Mouse (Mus musculus): ENCODE results near the gene Furin. TPM values are rescaled to one million over a fixed set of nuclear protein-coding genes. Genes with fewer than 3 reads are reported as not detected.
A peak's percentile ranks its signal among the peaks of the same experiment; 100 is the strongest.

The Furin gene
- polyA plus RNA-seq, 1 experiment, result 8.3 TPM

GRCm38 (mm10) chr7:80372667-80373066 lies 32.6 kb downstream of the Furin start:
- peaks cover 6% of the 10 kb centered on the region for H3K4me1 ChIP-seq (ENCODE audit: control insufficient read depth, insufficient read depth, low read length)
- H3K36me3 ChIP-seq (ENCODE audit: control insufficient read depth, insufficient read depth, low read length), result no peaks in the 10 kb centered on the region
- no peak overlapping the region for H3K27ac ChIP-seq (ENCODE audit: control insufficient read depth, insufficient read depth, low read depth, low read length)
- TF ChIP-seq CTCF (IDR thresholded peaks at IDR 0.05; ENCODE audit: control insufficient read depth, insufficient read depth, insufficient replicate concordance, low read depth, low read length) (no peak), POLR2A (IDR thresholded peaks at IDR 0.05; ENCODE audit: control insufficient read depth, low read depth, low read length) (no peak)
- no peak overlapping the region for H3K4me3 ChIP-seq (ENCODE audit: control insufficient read depth, low read depth, low read length)
- no peaks in the 10 kb centered on the region for H3K27me3 ChIP-seq (ENCODE audit: control insufficient read depth, insufficient read depth, low read length)

- TF ChIP-seq CTCF (IDR thresholded peaks at IDR 0.05; ENCODE audit: control insufficient read depth, insufficient read depth, insufficient replicate concordance, low read depth, low read length), result no peak
- no peak overlapping the region for H3K27ac ChIP-seq (ENCODE audit: control insufficient read depth, insufficient read depth, low read depth, low read length)
- no peak overlapping the region for H3K4me3 ChIP-seq (ENCODE audit: control insufficient read depth, low read depth, low read length)
- no peaks in the 10 kb centered on the region for H3K36me3 ChIP-seq (ENCODE audit: control insufficient read depth, insufficient read depth, low read length)
- peaks cover 5% of the 10 kb centered on the region for H3K4me1 ChIP-seq (ENCODE audit: control insufficient read depth, insufficient read depth, low read length)
- H3K27me3 ChIP-seq (ENCODE audit: control insufficient read depth, insufficient read depth, low read length), result no peaks in the 10 kb centered on the region
These were observed 33.1 kb downstream of the Furin start for GRCm38 (mm10) chr7:80372166-80372565.

GRCm38 (mm10) chr7:80371041-80371751 lies 34.0 kb downstream of the Furin start, which contains the start of gene Man2a2:
Gene Man2a2 (minus strand): TSS chr7:80371375.
- Histone ChIP-seq H3K27me3 (ENCODE audit: control insufficient read depth, insufficient read depth, low read length) (no peaks in the 10 kb centered on the region), H3K4me1 (ENCODE audit: control insufficient read depth, insufficient read depth, low read length) (peaks cover 5% of the 10 kb centered on the region), H3K27ac (ENCODE audit: control insufficient read depth, insufficient read depth, low read depth, low read length) (peak within 1 kb of the TSS; percentile 92), H3K36me3 (ENCODE audit: control insufficient read depth, insufficient read depth, low read length) (peaks cover 4% of the 10 kb centered on the region), H3K4me3 (ENCODE audit: control insufficient read depth, low read depth, low read length) (peak within 1 kb of the TSS; percentile 96)
- 0 out of 2 replicates have a peak, but pooled peaks have one; percentile 11 for TF ChIP-seq CTCF (IDR thresholded peaks at IDR 0.05; ENCODE audit: control insufficient read depth, insufficient read depth, insufficient replicate concordance, low read depth, low read length)
- TF ChIP-seq POLR2A (IDR thresholded peaks at IDR 0.05; ENCODE audit: control insufficient read depth, low read depth, low read length), result no peak

GRCm38 (mm10) chr7:80370649-80371040 lies 34.6 kb downstream of the Furin start:
- peak; percentile 49; the same call in 1 of the 2 replicates for TF ChIP-seq POLR2A (IDR thresholded peaks at IDR 0.05; ENCODE audit: control insufficient read depth, low read depth, low read length)
- TF ChIP-seq CTCF (IDR thresholded peaks at IDR 0.05; ENCODE audit: control insufficient read depth, insufficient read depth, insufficient replicate concordance, low read depth, low read length), result no peak
- peak overlapping the region; percentile 92 for H3K27ac ChIP-seq (ENCODE audit: control insufficient read depth, insufficient read depth, low read depth, low read length)
- peaks cover 7% of the 10 kb centered on the region for H3K4me1 ChIP-seq (ENCODE audit: control insufficient read depth, insufficient read depth, low read length)
- peak overlapping the region; percentile 96 for H3K4me3 ChIP-seq (ENCODE audit: control insufficient read depth, low read depth, low read length)
- H3K36me3 ChIP-seq (ENCODE audit: control insufficient read depth, insufficient read depth, low read length), result peaks cover 5% of the 10 kb centered on the region
- H3K27me3 ChIP-seq (ENCODE audit: control insufficient read depth, insufficient read depth, low read length), result no peaks in the 10 kb centered on the region

GRCm38 (mm10) chr7:80369967-80370431 lies 35.2 kb downstream of the Furin start:
- TF ChIP-seq CTCF (IDR thresholded peaks at IDR 0.05; ENCODE audit: control insufficient read depth, insufficient read depth, insufficient replicate concordance, low read depth, low read length) (no peak), POLR2A (IDR thresholded peaks at IDR 0.05; ENCODE audit: control insufficient read depth, low read depth, low read length) (no peak)
- Histone ChIP-seq H3K36me3 (ENCODE audit: control insufficient read depth, insufficient read depth, low read length) (peaks cover 5% of the 10 kb centered on the region), H3K4me3 (ENCODE audit: control insufficient read depth, low read depth, low read length) (peak overlapping the region; percentile 96), H3K27me3 (ENCODE audit: control insufficient read depth, insufficient read depth, low read length) (no peaks in the 10 kb centered on the region), H3K4me1 (ENCODE audit: control insufficient read depth, insufficient read depth, low read length) (peaks cover 7% of the 10 kb centered on the region), H3K27ac (ENCODE audit: control insufficient read depth, insufficient read depth, low read depth, low read length) (peak overlapping the region; percentile 92)

GRCm38 (mm10) chr7:80369461-80369860 lies 35.8 kb downstream of the Furin start:
- Histone ChIP-seq H3K4me3 (ENCODE audit: control insufficient read depth, low read depth, low read length) (peak overlapping the region; percentile 96; the same call in 1 of the 2 replicates), H3K4me1 (ENCODE audit: control insufficient read depth, insufficient read depth, low read length) (peaks cover 7% of the 10 kb centered on the region), H3K36me3 (ENCODE audit: control insufficient read depth, insufficient read depth, low read length) (peaks cover 5% of the 10 kb centered on the region), H3K27ac (ENCODE audit: control insufficient read depth, insufficient read depth, low read depth, low read length) (0 out of 2 replicates have a peak overlapping the region, but pooled peaks have one; percentile 20), H3K27me3 (ENCODE audit: control insufficient read depth, insufficient read depth, low read length) (no peaks in the 10 kb centered on the region)
- TF ChIP-seq POLR2A (IDR thresholded peaks at IDR 0.05; ENCODE audit: control insufficient read depth, low read depth, low read length), result no peak
- no peak for TF ChIP-seq CTCF (IDR thresholded peaks at IDR 0.05; ENCODE audit: control insufficient read depth, insufficient read depth, insufficient replicate concordance, low read depth, low read length)

- Histone ChIP-seq H3K4me3 (ENCODE audit: control insufficient read depth, low read depth, low read length) (no peak overlapping the region), H3K27ac (ENCODE audit: control insufficient read depth, insufficient read depth, low read depth, low read length) (peak overlapping the region; percentile 7; the same call in 1 of the 2 replicates), H3K4me1 (ENCODE audit: control insufficient read depth, insufficient read depth, low read length) (peaks cover 7% of the 10 kb centered on the region), H3K36me3 (ENCODE audit: control insufficient read depth, insufficient read depth, low read length) (peaks cover 5% of the 10 kb centered on the region), H3K27me3 (ENCODE audit: control insufficient read depth, insufficient read depth, low read length) (no peaks in the 10 kb centered on the region)
- TF ChIP-seq CTCF (IDR thresholded peaks at IDR 0.05; ENCODE audit: control insufficient read depth, insufficient read depth, insufficient replicate concordance, low read depth, low read length) (no peak), POLR2A (IDR thresholded peaks at IDR 0.05; ENCODE audit: control insufficient read depth, low read depth, low read length) (no peak)
These were observed 36.4 kb downstream of the Furin start for GRCm38 (mm10) chr7:80368635-80369421.
